Mouse (Mus musculus) cerebellum, adult 9-10 months (tissue): Measurements from ENCODE around the gene Tnfsf10.

Experiments
- DNase-seq: peaks from one replicate; pipeline ENCODE4 v3.0.0; 2022

The Tnfsf10 gene

GRCm38 (mm10) chr3:27310973-27311372 is 5.9 kb upstream of the Tnfsf10 start:
- no peak for DNase-seq

- no peak for DNase-seq
Measured at GRCm38 (mm10) chr3:27311475-27311874, 5.4 kb upstream of the Tnfsf10 start.

DNA sequence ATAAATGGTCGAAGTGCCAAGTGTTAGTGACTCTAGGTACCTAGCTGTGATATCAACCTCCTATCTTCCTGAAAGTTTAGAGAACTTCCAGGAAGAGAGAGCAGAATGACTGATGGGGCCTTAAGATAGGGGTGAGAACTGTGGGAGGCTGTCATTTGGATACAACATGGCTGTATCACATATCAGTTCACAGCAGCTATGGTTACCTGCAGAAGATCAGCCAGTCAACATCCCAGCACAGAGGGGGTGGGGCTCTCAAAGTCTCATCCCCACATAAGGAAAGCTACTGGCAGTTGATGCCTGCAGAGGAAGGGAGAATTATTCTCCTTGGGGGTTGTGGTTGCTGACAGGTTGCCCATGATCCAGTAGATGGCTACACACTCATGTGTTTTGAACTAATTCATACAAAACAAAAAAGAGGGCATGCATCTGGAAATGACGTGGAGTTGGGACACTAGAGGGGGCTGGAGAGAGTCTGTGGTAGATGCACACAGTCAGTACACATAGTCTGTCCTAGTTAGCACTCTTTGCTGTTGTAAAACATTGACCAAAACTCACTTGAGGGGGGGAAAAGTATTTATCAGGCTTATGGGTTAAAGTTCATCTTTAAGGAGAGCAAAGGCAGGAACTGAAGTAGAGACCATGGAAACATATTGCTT is 2.2 kb upstream of the Tnfsf10 start:
- no peak for DNase-seq

DNA sequence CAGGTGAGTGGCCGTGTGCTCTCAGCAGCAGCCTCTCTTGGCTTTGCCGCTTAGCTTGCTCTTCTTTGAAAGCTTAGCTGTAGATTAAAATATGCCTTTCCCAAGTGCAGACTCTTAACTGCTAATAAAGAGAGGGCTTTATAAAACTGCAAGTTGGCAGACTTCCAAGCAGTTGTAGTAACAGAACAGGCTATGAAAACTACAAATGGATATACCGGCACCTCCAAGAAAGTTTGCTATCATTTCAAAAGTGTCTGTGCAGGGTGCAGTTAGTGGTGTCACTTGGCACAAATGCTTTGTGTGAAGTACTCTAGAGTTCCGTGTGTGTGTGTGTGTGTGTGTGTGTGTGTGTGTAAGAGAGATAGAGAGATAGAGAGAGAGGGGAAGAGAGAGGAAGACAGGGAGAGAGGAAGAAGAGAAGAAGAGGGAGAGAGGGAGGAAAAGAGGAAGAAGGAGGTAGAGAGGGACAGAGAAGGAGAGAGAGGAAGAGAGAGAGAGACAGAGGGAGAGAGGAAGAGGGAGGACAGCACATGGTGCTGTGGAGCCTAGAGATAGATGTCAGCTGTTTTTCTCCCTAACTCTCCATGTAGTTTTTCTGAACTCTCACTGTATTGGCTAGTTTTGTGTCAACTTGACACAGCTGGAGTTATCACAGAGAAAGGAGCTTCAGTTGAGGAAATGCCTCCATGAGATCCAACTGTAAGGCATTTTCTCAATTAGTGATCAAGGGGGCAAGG is 628 bp downstream of the Tnfsf10 start:
- no peak for DNase-seq

- no peak for DNase-seq
Measured at GRCm38 (mm10) chr3:27319650-27320049, 2.8 kb downstream of the Tnfsf10 start.

- DNase-seq: no peak
Measured at GRCm38 (mm10) chr3:27320613-27321495, 4.0 kb downstream of the Tnfsf10 start.

GRCm38 (mm10) chr3:27322591-27322990 is 5.8 kb downstream of the Tnfsf10 start:
- no peak for DNase-seq

- DNase-seq: no peak
Measured at GRCm38 (mm10) chr3:27323551-27323950, 6.7 kb downstream of the Tnfsf10 start.

DNA sequence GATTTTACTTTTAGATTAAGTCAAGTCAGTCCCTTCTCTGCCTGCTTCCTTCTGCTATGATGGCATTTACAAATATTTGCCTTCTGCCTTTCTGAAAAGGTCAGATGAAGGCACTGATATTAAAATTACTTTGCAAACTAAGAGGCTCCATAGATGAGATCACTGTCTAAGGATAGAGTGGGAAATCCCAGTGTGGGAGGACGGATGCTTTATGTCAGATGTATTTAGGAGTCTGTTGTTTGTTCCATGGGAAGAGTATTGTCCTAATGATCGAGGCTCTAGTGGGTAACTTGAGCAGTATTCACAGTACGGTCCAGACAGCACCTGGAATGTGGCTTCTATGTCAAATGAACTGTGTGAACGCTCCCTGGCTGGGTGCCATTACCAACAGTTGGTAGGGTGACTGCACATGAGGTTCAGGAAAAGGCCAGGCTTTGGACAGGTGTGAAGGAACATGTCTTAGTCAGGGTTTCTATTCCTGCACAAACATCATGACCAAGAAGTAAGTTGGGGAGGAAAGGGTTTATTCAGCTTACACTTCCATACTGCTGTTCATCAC is 9.9 kb downstream of the Tnfsf10 start:
- DNase-seq: no peak

DNA sequence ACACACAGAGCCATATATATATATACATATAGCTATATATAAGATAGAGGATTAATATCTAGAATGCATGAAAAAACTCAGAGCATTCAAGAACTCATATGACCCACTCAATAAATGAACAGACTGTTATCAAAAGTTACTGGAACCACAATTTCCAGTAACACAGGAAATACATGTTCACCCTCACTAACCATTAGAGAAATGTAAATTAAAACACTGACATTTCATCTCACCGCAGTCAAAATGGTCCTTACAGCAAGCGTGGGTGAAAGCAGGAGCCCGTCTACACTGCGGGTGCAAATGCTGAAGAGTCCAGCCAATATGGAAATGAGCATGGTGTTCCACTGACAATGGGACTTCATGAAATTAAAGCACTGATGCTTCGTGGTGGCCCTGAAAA is 13.9 kb downstream of the Tnfsf10 start:
- DNase-seq: no peak

DNA sequence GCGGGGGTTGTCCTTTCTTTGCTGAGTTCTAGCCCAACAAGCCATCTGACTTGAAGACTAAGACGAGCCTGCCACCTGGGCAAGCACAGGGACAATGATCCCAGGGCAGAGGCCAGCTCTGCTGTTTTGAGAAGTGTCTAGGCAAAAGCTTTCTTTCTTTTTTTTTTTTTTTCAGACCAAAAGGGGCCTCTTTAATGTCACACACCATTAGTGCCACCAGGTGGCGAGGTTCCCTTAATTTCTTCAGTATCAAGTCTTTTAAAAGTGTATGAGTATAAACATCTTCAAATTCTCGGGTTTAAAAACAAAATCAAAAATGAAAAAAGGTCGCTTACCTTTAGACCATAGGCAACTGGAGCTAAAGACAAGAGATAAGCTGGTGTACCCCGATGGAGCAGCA is 21.6 kb downstream of the Tnfsf10 start:
- no peak for DNase-seq

DNA sequence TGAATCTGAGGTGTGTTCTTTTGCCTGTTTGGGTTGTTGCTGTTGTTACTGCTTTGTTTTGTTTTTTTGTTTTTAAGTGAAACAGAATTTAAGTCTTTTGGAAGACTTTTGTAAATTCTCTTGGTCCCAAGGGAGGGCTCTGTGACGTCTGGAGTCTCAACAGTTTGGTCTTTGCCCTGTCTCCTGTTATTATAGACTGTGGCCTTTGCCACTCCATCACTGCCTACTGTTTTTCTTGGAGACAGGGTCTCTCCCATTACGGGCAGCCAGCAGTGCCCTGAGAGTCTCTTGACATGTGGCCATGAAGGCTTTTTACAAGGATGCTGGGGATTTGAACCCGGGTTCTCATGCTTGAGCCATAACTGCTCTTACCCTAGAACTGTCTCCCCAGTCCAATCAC is 22.1 kb downstream of the Tnfsf10 start:
- DNase-seq: no peak

DNA sequence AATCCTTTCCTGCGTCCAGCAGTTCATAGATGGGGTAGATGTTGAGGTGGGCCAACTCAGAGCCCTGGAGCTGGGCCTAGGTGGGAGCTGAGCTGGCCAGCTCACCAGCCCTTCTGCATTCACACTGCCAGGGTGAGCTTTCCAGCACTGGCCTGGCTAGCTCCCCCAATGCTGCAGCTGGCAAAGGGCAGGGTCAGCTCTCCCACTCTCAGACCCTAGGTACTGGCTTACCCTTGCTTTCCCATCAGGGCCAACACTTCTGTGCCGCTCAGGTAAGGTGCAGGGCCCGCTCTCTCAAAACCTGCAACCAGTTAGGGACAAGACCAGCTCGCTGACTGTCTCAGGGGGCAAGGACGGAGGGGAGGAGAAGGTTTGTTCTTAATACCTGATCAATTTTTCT is 23.9 kb downstream of the Tnfsf10 start:
- DNase-seq: no peak

GRCm38 (mm10) chr3:27342462-27342861 is 25.6 kb downstream of the Tnfsf10 start:
- DNase-seq: no peak

- DNase-seq: no peak
Measured at GRCm38 (mm10) chr3:27345526-27345925, 28.7 kb downstream of the Tnfsf10 start.

GRCm38 (mm10) chr3:27348462-27348861 is 31.6 kb downstream of the Tnfsf10 start:
- DNase-seq: no peak

DNA sequence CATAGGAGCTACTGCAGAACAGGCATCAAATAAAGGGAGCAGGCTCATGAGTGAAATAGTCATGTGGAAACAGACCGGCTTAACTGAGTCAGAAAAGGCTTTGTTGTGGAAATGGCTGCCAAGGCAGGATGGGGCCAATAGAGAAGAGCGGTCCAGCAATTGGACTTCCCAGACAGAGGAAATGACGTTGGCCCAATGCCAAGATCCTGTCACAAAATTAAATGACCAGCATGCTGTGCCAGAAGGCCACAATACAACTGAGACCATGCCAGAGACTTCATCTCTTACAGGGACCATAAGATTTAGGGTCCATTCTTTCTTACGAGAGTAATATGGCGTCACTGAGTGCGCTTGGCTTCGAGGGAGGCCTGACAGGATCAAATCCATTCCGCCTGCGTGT is 34.3 kb downstream of the Tnfsf10 start:
- DNase-seq: no peak

- DNase-seq: no peak
Measured at GRCm38 (mm10) chr3:27359100-27359720, 42.4 kb downstream of the Tnfsf10 start.

- no peak for DNase-seq
Measured at GRCm38 (mm10) chr3:27370125-27370524, 53.3 kb downstream of the Tnfsf10 start.

GRCm38 (mm10) chr3:27370582-27371275 is 53.9 kb downstream of the Tnfsf10 start:
- DNase-seq: no peak

DNA sequence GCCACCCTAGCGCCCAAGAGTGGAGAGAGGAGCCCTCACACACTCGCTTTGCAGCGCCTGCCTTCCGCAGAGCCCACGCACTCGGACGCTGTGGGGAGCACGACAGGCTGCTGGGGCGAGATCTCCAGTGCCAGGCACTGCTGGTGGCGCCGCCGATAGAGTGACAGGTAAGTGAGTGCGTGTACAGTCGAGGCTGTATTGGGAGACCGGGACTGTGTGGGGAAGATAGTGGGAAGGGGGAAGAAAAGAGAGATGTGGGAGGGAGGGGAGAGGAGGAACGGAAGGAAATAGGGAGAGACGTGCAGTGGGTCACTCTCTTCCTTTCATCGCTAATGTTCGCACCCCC is 54.4 kb downstream of the Tnfsf10 start, which contains the start of gene Ghsr:
Ghsr (plus strand) TSS at position 76 of the 346 bp plus-strand sequence.
- no peak for DNase-seq
